Mouse (Mus musculus): ENCODE results near the gene Fam198a.

Fam198a gene

GRCm38 (mm10) chr9:121950418-121951113 is at the start of gene Fam198a:
Fam198a (plus strand) TSS chr9:121950988.
- no peak for DNase-seq (ENCODE audit: low spot score in 2 of 2)

GRCm38 (mm10) chr9:121901710-121902700 is 48.8 kb upstream of the Fam198a start:
- DNase-seq (ENCODE audit: low spot score in 2 of 2), result no peak

GRCm38 (mm10) chr9:121903476-121904305 is 47.1 kb upstream of the Fam198a start:
- DNase-seq (ENCODE audit: low spot score in 2 of 2), result no peak

- DNase-seq (ENCODE audit: low spot score in 2 of 2), result no peak
These were observed 46.5 kb upstream of the Fam198a start for GRCm38 (mm10) chr9:121904319-121904718.

- DNase-seq (ENCODE audit: low spot score in 2 of 2), result no peak
These were observed 45.8 kb upstream of the Fam198a start for GRCm38 (mm10) chr9:121904946-121905345.

GRCm38 (mm10) chr9:121905556-121906185 is 45.1 kb upstream of the Fam198a start:
- DNase-seq (ENCODE audit: low spot score in 2 of 2), result no peak

GRCm38 (mm10) chr9:121906456-121906855 is 44.3 kb upstream of the Fam198a start:
- DNase-seq (ENCODE audit: low spot score in 2 of 2), result no peak

GRCm38 (mm10) chr9:121907356-121908070 is 43.3 kb upstream of the Fam198a start:
- DNase-seq (ENCODE audit: low spot score in 2 of 2), result no peak

- no peak for DNase-seq (ENCODE audit: low spot score in 2 of 2)
These were observed 42.5 kb upstream of the Fam198a start for GRCm38 (mm10) chr9:121908321-121908720.

GRCm38 (mm10) chr9:121909635-121910034 is 41.2 kb upstream of the Fam198a start:
- no peak for DNase-seq (ENCODE audit: low spot score in 2 of 2)

- no peak for DNase-seq (ENCODE audit: low spot score in 2 of 2)
These were observed 39.6 kb upstream of the Fam198a start for GRCm38 (mm10) chr9:121911196-121911595.

- no peak for DNase-seq (ENCODE audit: low spot score in 2 of 2)
These were observed 38.0 kb upstream of the Fam198a start for GRCm38 (mm10) chr9:121912786-121913185.

- no peak for DNase-seq (ENCODE audit: low spot score in 2 of 2)
These were observed 36.5 kb upstream of the Fam198a start for GRCm38 (mm10) chr9:121914226-121914757.

GRCm38 (mm10) chr9:121915056-121915455 is 35.7 kb upstream of the Fam198a start:
- no peak for DNase-seq (ENCODE audit: low spot score in 2 of 2)

- no peak for DNase-seq (ENCODE audit: low spot score in 2 of 2)
These were observed 34.7 kb upstream of the Fam198a start, which contains the start of gene Cyp8b1 for GRCm38 (mm10) chr9:121916102-121916501. Cyp8b1 (minus strand) TSS chr9:121916305.

- DNase-seq (ENCODE audit: low spot score in 2 of 2), result no peak
These were observed 31.7 kb upstream of the Fam198a start for GRCm38 (mm10) chr9:121919027-121919501.

GRCm38 (mm10) chr9:121923443-121923842 is 27.3 kb upstream of the Fam198a start:
- DNase-seq (ENCODE audit: low spot score in 2 of 2), result no peak

- no peak for DNase-seq (ENCODE audit: low spot score in 2 of 2)
These were observed 26.9 kb upstream of the Fam198a start for GRCm38 (mm10) chr9:121923906-121924305.

- no peak for DNase-seq (ENCODE audit: low spot score in 2 of 2)
These were observed 25.8 kb upstream of the Fam198a start for GRCm38 (mm10) chr9:121924901-121925560.

- no peak for DNase-seq (ENCODE audit: low spot score in 2 of 2)
These were observed 24.8 kb upstream of the Fam198a start for GRCm38 (mm10) chr9:121925959-121926358.

Data from frontal cortex, postnatal 14 days (tissue).